Mouse (Mus musculus) ES-E14 (cell line): Measurements from ENCODE around the gene Igfn1.

ENCODE experiments used
- HCFC1 ChIP-seq: IDR thresholded peaks from 2 replicates; pipeline ENCODE4 v1.6.1; 2012; ENCODE audit warnings: low read length, inconsistent platforms, borderline replicate concordance; ENCODE audit not compliant: insufficient read depth
- ZNF384 ChIP-seq: IDR thresholded peaks from 2 replicates; pipeline ENCODE4 v1.6.1; 2012; ENCODE audit warnings: low read depth, low read length, inconsistent platforms

DNA sequence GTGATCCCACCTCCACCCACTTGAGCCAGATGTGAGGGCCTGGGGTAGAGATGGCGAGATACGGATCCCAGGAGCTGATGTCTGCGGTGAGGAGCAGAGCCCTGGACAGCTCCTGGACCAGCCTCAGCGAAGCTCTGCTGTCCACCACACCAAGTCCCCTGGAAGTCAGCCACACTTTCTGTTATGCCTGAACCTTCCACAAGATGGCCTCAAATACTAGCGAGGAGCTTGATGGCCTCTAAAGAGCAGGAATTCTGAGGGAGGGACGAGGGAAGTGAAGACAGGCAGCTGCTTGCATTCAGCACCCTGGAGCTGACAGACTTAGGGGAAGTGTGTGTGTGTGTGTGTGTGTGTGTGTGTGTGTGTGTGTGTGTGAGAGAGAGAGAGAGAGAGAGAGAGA lies 45.3 kb upstream of the Igfn1 start:
- TF ChIP-seq ZNF384 (no peak), HCFC1 (no peak)
